Mouse (Mus musculus) frontal cortex, adult 2 months (tissue): ENCODE results near the gene Prdm16. TPM values are rescaled to one million over a fixed set of nuclear protein-coding genes. Genes with fewer than 3 reads are reported as not detected.

ENCODE experiments used
- DNase-seq, 2 experiments: peaks; one replicate each; pipeline ENCODE4 v3.0.0; 2022; ENCODE audit warnings: low spot score in 1 of 2; ENCODE audit errors: extremely low spot score in 1 of 2
- polyA plus RNA-seq: library from polyadenylated mRNA; depleted of rRNA; stranded (reverse); fragments of >200 nt; gene quantifications from 2 replicates; pipeline ENCODE4 v1.2.3, GENCODE M21; 2012

Gene Prdm16
- polyA plus RNA-seq, 1 experiment: 5.0 TPM

GRCm38 (mm10) chr4:154607724-154608123 lies 28.9 kb downstream of the Prdm16 start:
- no peak for DNase-seq

GRCm38 (mm10) chr4:154604442-154604830 lies 32.2 kb downstream of the Prdm16 start:
- no peak for DNase-seq

GRCm38 (mm10) chr4:154603663-154604441 lies 32.8 kb downstream of the Prdm16 start:
- no peak for DNase-seq

GRCm38 (mm10) chr4:154602409-154602808 lies 34.3 kb downstream of the Prdm16 start:
- DNase-seq: no peak

GRCm38 (mm10) chr4:154601006-154601405 lies 35.7 kb downstream of the Prdm16 start:
- DNase-seq: no peak

- peak in 1 of 2 experiments; percentile 19 for DNase-seq
Observed at GRCm38 (mm10) chr4:154599977-154600376, 36.7 kb downstream of the Prdm16 start.

- DNase-seq: no peak
Observed at GRCm38 (mm10) chr4:154598357-154598756, 38.3 kb downstream of the Prdm16 start.

- DNase-seq: no peak
Observed at GRCm38 (mm10) chr4:154596805-154597204, 39.9 kb downstream of the Prdm16 start.

GRCm38 (mm10) chr4:154594761-154595556 lies 41.7 kb downstream of the Prdm16 start:
- DNase-seq: no peak

GRCm38 (mm10) chr4:154594116-154594760 lies 42.4 kb downstream of the Prdm16 start:
- DNase-seq: no peak

- no peak for DNase-seq
Observed at GRCm38 (mm10) chr4:154592562-154592961, 44.1 kb downstream of the Prdm16 start.

GRCm38 (mm10) chr4:154590910-154591309 lies 45.8 kb downstream of the Prdm16 start:
- no peak for DNase-seq

- no peak for DNase-seq
Observed at GRCm38 (mm10) chr4:154586334-154586733, 50.3 kb downstream of the Prdm16 start.

- DNase-seq: no peak
Observed at GRCm38 (mm10) chr4:154585779-154586178, 50.9 kb downstream of the Prdm16 start.

GRCm38 (mm10) chr4:154583712-154584111 lies 53.0 kb downstream of the Prdm16 start:
- no peak for DNase-seq

- DNase-seq: peak; percentile 18 to 19
Observed at GRCm38 (mm10) chr4:154582607-154583236, 54.0 kb downstream of the Prdm16 start.

GRCm38 (mm10) chr4:154581261-154581886 lies 55.3 kb downstream of the Prdm16 start:
- DNase-seq: no peak

- DNase-seq: no peak
Observed at GRCm38 (mm10) chr4:154574208-154574875, 62.3 kb downstream of the Prdm16 start.

GRCm38 (mm10) chr4:154570451-154570881 lies 66.2 kb downstream of the Prdm16 start:
- DNase-seq: no peak

GRCm38 (mm10) chr4:154569845-154570244 lies 66.8 kb downstream of the Prdm16 start:
- DNase-seq: no peak
